Mouse (Mus musculus): ENCODE data around the gene Enpp1.

DNA sequence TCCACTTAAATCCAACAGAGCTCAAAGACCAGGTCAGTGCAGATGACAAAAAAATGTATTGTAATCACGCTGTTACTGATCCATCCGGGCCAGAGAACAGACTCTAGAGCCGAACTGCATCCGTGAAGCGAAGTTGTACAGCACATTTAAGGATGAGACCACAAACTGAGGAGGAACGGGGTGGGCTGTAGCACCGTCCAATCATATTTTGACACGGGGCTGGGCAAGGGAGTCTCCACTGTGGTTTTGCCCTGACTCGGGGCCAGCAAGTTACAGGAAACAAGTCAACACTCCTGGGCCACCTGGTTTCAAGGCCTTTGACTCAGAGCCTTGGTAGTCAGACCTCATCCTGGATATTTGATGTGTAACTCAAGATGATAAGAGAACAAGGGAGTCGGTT, 76.1 kb downstream of the Enpp1 start:
- TF ChIP-seq CTCF (IDR thresholded peaks at IDR 0.05; ENCODE audit: insufficient read depth, low read depth, low read length) = no peak
- no peak for TF ChIP-seq POLR2A (IDR thresholded peaks at IDR 0.05; ENCODE audit: insufficient read depth, low read depth, low read length)
